Mouse (Mus musculus) liver, embryonic 14.5 days (tissue): ENCODE measurements at regions not wholly inside any gene's neighbourhood (a gene's known extent, or its start where the extent isn't known, plus 50 kb on each side); places are given as distances from the start of the nearest gene placed in this dataset.

Experiments
- ATAC-seq: fragments of 200-750 bp; cut with Nextera tagmentation; 2 replicates; pipeline ENCODE4 v1.8.0; 2017; ENCODE audit warnings: moderate number of reproducible peaks, mild to moderate bottlenecking, moderate library complexity; ENCODE audit not compliant: insufficient read depth
- DNase-seq, 3 experiments: peaks; one replicate each; pipeline ENCODE4 v3.0.0-alpha.2; 2012 to 2013; ENCODE audit warnings: low read depth in 3 of 3, low spot score in 3 of 3
- H3K27ac ChIP-seq: fragments of 300-500 bp; sonication (generic); 2 replicates; pipeline ENCODE4 v1.5.1; 2014; ENCODE audit warnings: moderate library complexity, mild to moderate bottlenecking, control low read depth, inconsistent platforms
- H3K27me3 ChIP-seq: fragments of 300-500 bp; sonication (generic); 2 replicates; pipeline ENCODE4 v1.6.1; 2014; ENCODE audit warnings: mild to moderate bottlenecking, low read length, moderate library complexity; ENCODE audit not compliant: control insufficient read depth, insufficient read depth
- H3K36me3 ChIP-seq: fragments of 300-500 bp; sonication (generic); replicated peaks from 2 replicates; pipeline ENCODE4 v1.6.1; 2014; ENCODE audit warnings: low read depth; ENCODE audit not compliant: control insufficient read depth, insufficient read depth
- H3K4me1 ChIP-seq, 2 experiments: fragments of 200-500 bp in 1 of 2; fragments of 300-500 bp in 1 of 2; sonication (generic) in 1 of 2; replicated peaks; 2 replicates each; pipeline ENCODE4 v1.6.1; 2012 to 2014; ENCODE audit warnings: antibody characterized with exemption in 1 of 2, inconsistent platforms in 1 of 2, low read length in 1 of 2; ENCODE audit not compliant: control insufficient read depth in 2 of 2, insufficient read depth in 2 of 2
- H3K4me2 ChIP-seq: fragments of 300-500 bp; sonication (generic); 2 replicates; pipeline ENCODE4 v1.6.1; 2014; ENCODE audit warnings: low read depth, mild to moderate bottlenecking, control low read depth, moderate library complexity
- H3K4me3 ChIP-seq, 2 experiments: fragments of 200-500 bp in 1 of 2; fragments of 300-500 bp in 1 of 2; sonication (generic) in 1 of 2; 2 replicates each; pipeline ENCODE4 v1.5.1; 2012 to 2014; ENCODE audit warnings: low read depth in 2 of 2, low read length in 2 of 2, mild to moderate bottlenecking in 2 of 2, control low read depth in 1 of 2, inconsistent platforms in 1 of 2, moderate library complexity in 1 of 2; ENCODE audit not compliant: insufficient read depth in 1 of 2
- H3K9ac ChIP-seq: fragments of 300-500 bp; sonication (generic); replicated peaks from 2 replicates; pipeline ENCODE4 v1.6.1; 2014; ENCODE audit warnings: mild to moderate bottlenecking, control low read depth, moderate library complexity
- H3K9me3 ChIP-seq: fragments of 300-500 bp; sonication (generic); 2 replicates; pipeline ENCODE4 v1.6.1; 2016; ENCODE audit warnings: low read length, mixed read lengths; ENCODE audit not compliant: control insufficient read depth
- CTCF ChIP-seq: IDR thresholded peaks from 2 replicates; pipeline ENCODE4 v1.5.1; 2016; ENCODE audit warnings: antibody characterized with exemption, low read depth, control low read depth
- EP300 ChIP-seq: IDR thresholded peaks from 2 replicates; pipeline ENCODE4 v1.6.1; 2016; ENCODE audit warnings: antibody characterized with exemption, low read depth
- WGBS: fragments of 180-500 bp; shearing (Covaris S2); extraction: QIAGEN DNeasy Blood & Tissue Kit; methylation state at CpG from one replicate; pipeline ENCODE4 v1.1.7; 2014; ENCODE audit not compliant: insufficient replicate concordance; 5-methylcytosine and 5-hydroxymethylcytosine counted together

GRCm38 (mm10) chr1:169346876-169347275 is 184.4 kb downstream of the Nuf2 start:
- no peak for DNase-seq
- WGBS, result 52% methylated on average over 1 of the region's 1 CpGs

GRCm38 (mm10) chr1:169341131-169341530 is 190.1 kb downstream of the Nuf2 start:
- Histone ChIP-seq H3K36me3 (no peaks in the 10 kb centered on the region), H3K4me3 (no peak overlapping the region), H3K9ac (no peak overlapping the region), H3K4me2 (no peak overlapping the region), H3K27ac (no peak overlapping the region), H3K9me3 (no peaks in the 10 kb centered on the region), H3K4me1 (no peaks in the 10 kb centered on the region), H3K27me3 (no peaks in the 10 kb centered on the region)
- WGBS, result 39% methylated on average over 1 of the region's 1 CpGs
- no peak for DNase-seq
- no peak for TF ChIP-seq EP300
- TF ChIP-seq CTCF, result no peak
- ATAC-seq, result no peak

More at GRCm38 (mm10) chr1:169346876-169347275, 184.4 kb downstream of the Nuf2 start:
- H3K4me2 ChIP-seq, result no peak overlapping the region
- TF ChIP-seq EP300, result no peak
- TF ChIP-seq CTCF, result no peak
- no peaks in the 10 kb centered on the region for H3K4me1 ChIP-seq
- no peak overlapping the region for H3K9ac ChIP-seq
- no peak for ATAC-seq
- no peak overlapping the region for H3K4me3 ChIP-seq
- H3K27me3 ChIP-seq, result no peaks in the 10 kb centered on the region
- H3K36me3 ChIP-seq, result no peaks in the 10 kb centered on the region
- no peak overlapping the region for H3K27ac ChIP-seq
- H3K9me3 ChIP-seq, result no peaks in the 10 kb centered on the region

GRCm38 (mm10) chr1:169338461-169338860 is 192.8 kb downstream of the Nuf2 start:
- Histone ChIP-seq H3K36me3 (no peaks in the 10 kb centered on the region), H3K4me3 (no peak overlapping the region), H3K27ac (no peak overlapping the region), H3K4me2 (no peak overlapping the region), H3K9me3 (no peaks in the 10 kb centered on the region), H3K4me1 (no peaks in the 10 kb centered on the region), H3K9ac (no peak overlapping the region), H3K27me3 (no peaks in the 10 kb centered on the region)
- TF ChIP-seq CTCF, result no peak
- no peak for TF ChIP-seq EP300
- ATAC-seq, result no peak
- WGBS, result 58% methylated on average over 4 of the region's 4 CpGs
- no peak for DNase-seq

GRCm38 (mm10) chr1:169332165-169332564 is 199.1 kb downstream of the Nuf2 start:
- Histone ChIP-seq H3K9ac (no peak overlapping the region), H3K36me3 (no peaks in the 10 kb centered on the region), H3K27ac (no peak overlapping the region), H3K27me3 (no peaks in the 10 kb centered on the region), H3K9me3 (no peaks in the 10 kb centered on the region), H3K4me2 (no peak overlapping the region), H3K4me1 (no peaks in the 10 kb centered on the region), H3K4me3 (no peak overlapping the region)
- ATAC-seq, result no peak
- DNase-seq, result no peak
- WGBS, result 62% methylated on average over 5 of the region's 5 CpGs
- TF ChIP-seq EP300 (no peak), CTCF (no peak)

GRCm38 (mm10) chr1:169313241-169313640 is 218.0 kb downstream of the Nuf2 start:
- H3K4me3 ChIP-seq, result no peak overlapping the region
- no peak overlapping the region for H3K4me2 ChIP-seq
- no peaks in the 10 kb centered on the region for H3K9me3 ChIP-seq
- ATAC-seq (no peak), DNase-seq (no peak)
- no peak for TF ChIP-seq CTCF
- no peak for TF ChIP-seq EP300
- 69% methylated on average over 8 of the region's 8 CpGs for WGBS
- no peak overlapping the region for H3K27ac ChIP-seq
- H3K36me3 ChIP-seq, result no peaks in the 10 kb centered on the region
- H3K9ac ChIP-seq, result no peak overlapping the region
- no peaks in the 10 kb centered on the region for H3K27me3 ChIP-seq
- no peaks in the 10 kb centered on the region for H3K4me1 ChIP-seq

- DNase-seq, result no peak
- H3K9me3 ChIP-seq, result no peaks in the 10 kb centered on the region
- TF ChIP-seq EP300, result no peak
Observed at GRCm38 (mm10) chr1:169283440-169283839, 247.8 kb downstream of the Nuf2 start.

More at GRCm38 (mm10) chr1:169283440-169283839, 247.8 kb downstream of the Nuf2 start:
- ATAC-seq, result no peak
- H3K36me3 ChIP-seq, result no peaks in the 10 kb centered on the region
- H3K27ac ChIP-seq, result no peak overlapping the region
- no peak overlapping the region for H3K4me2 ChIP-seq
- H3K4me1 ChIP-seq, result no peaks in the 10 kb centered on the region
- H3K9ac ChIP-seq, result no peak overlapping the region
- H3K27me3 ChIP-seq, result no peaks in the 10 kb centered on the region
- H3K4me3 ChIP-seq, result no peak overlapping the region
- 72% methylated on average over 5 of the region's 5 CpGs for WGBS
